Mouse (Mus musculus): Measurements from ENCODE around the gene Fbxl7. TPM values are rescaled to one million over a fixed set of nuclear protein-coding genes. Genes with fewer than 3 reads are reported as not detected.

Fbxl7 gene
- not detected for total RNA-seq (2023)

GRCm38 (mm10) chr15:26895251-26895711, at the start of gene Fbxl7:
Gene Fbxl7, minus strand, starts transcription at chr15:26895580.

